Mouse (Mus musculus) Patski (cell line): ENCODE data around the gene Afmid. TPM values are rescaled to one million over a fixed set of nuclear protein-coding genes. Genes with fewer than 3 reads are reported as not detected.

Source experiments
- ATAC-seq: fragments of 100-300 bp; one replicate; pipeline ENCODE4 v1.8.0; 2021
- CTCF ChIA-PET: fragments of 350-600 bp; sonication (Branson Sonifier 250); formaldehyde crosslinking; loops from one replicate; lab custom pipeline; 2022; ENCODE audit warnings: inconsistent platforms; lab: Charles Lee
- POLR2A ChIA-PET: fragments of 350-600 bp; sonication (Branson Sonifier 250); formaldehyde crosslinking; loops from one replicate; lab custom pipeline; 2022; ENCODE audit warnings: antibody characterized with exemption, inconsistent platforms; lab: Charles Lee
- DNase-seq: peaks from one replicate; pipeline ENCODE4 v3.0.0-alpha.2; 2011; ENCODE audit warnings: low read depth, low spot score
- H3K27me3 ChIP-seq: fragments of 371-371 bp; one replicate; pipeline ENCODE4 v1.5.1; 2021
- CTCF ChIP-seq: fragments of 100-300 bp; IDR thresholded peaks from one replicate; pipeline ENCODE4 v1.5.1; 2021
- in situ Hi-C: fragments of 300-500 bp; cut with MboI; formaldehyde crosslinking; loops from 3 replicates; pipeline ENCODE4 v1.11.1; 2018; ENCODE audit warnings: low pct_unique_long_range_greater_than_20kb, mixed read lengths
- polyA plus RNA-seq: library from polyadenylated mRNA; unstranded; gene quantifications from one replicate; pipeline ENCODE4 v1.2.3, GENCODE M21; 2021

The Afmid gene
- polyA plus RNA-seq, 1 experiment from 2014 or later = 9.1 TPM

DNA sequence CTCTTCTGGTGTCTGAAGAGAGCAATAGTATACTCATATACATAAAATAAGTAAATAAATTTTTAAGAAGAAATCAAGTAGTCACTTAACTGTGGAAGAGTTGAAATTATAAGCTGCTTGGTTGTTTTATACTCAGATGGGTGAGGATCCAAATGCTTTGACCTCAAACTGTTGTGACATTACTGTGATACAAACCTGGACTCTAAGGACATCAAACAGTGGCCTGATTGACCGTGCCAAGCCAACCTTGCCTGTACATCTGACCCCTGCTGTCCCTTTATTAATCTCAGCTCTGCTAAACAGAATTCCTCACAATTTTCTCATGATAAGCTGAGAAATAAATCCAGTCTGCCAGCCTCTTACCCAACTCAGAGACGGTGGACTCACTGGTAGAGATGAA, 19.9 kb downstream of the Afmid start:
- ChIA-PET CTCF (interaction anchor here (1.2 kb wide), 1 partner anchor 20 kb away, joined by 3 read pairs; the partner anchor contains the start of genes Afmid and Tk1), POLR2A (interaction anchor here (1.4 kb wide), 1 partner anchor 13 kb away, joined by 3 read pairs; no protein-coding TSS in a partner anchor)
- ATAC-seq (no peak), DNase-seq (no peak)
- no peaks in the 10 kb centered on the region for H3K27me3 ChIP-seq
- in situ Hi-C loops = no loop called here
- no peak for TF ChIP-seq CTCF

DNA sequence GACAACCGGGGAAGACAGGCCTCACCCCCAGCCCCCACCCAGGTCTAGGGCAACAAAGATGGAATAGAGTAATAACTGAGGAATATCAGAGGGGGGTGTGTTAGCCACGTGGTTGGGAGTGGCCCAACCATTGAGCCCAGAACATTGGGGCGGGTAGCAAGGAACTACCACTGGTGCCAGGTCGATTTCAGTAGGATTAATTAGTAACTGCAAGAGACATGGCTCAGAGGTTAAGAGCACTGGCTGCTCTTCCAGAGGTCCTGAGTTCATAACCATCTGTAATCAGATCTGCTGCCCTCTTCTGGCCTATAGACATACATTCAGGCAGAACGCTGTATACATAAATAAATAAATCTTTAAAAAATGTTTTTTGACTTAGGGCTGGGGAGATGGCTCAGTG, 20.9 kb downstream of the Afmid start:
- TF ChIP-seq CTCF = no peak
- DNase-seq (no peak), ATAC-seq (no peak)
- POLR2A ChIA-PET = no interaction called here
- CTCF ChIA-PET = interaction anchor here (1.2 kb wide), 1 partner anchor 21 kb away, joined by 3 read pairs; the partner anchor contains the start of genes Afmid and Tk1
- H3K27me3 ChIP-seq = no peaks in the 10 kb centered on the region
- in situ Hi-C loops = no loop called here

DNA sequence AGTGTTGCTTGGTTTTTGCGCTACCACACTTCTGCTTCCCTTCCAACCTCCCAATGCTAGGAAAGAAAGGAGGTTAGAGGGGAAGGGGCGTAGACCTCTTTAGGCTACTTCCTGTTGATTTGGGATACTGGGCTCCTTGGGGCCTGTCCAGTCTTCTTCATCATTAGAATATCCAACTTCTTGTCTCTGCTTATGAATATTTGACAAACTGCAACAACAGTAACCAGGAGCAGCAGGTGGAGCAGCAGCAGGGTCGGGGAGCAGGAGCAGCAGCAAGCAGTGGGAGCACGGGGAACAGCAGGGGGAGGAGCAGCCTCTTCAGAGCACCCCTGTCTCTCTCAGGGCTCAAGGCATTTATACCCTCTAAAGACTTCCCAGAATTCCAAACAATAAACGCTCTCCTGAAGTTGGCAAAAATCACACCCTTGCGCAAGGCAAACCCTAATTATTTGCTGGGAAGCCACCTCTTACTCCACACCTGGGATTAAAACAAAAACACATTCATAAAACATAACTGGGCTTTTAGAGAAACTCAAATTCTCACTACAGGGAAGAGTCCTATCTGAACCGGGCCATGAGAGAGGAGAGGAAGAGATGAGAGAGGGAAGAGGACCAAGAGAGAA, 22.0 kb downstream of the Afmid start:
- POLR2A ChIA-PET = interaction anchor here (1.5 to 1.6 kb wide), 2 partner anchors 18 to 29 kb away, joined by 3 to 5 read pairs; no protein-coding TSS in a partner anchor
- no peak for TF ChIP-seq CTCF
- no peak for ATAC-seq

GRCm38 (mm10) chr11:117848271-117848984, 22.7 kb downstream of the Afmid start:
- DNase-seq (no peak), ATAC-seq (peak; percentile 17)
- TF ChIP-seq CTCF = no peak
- H3K27me3 ChIP-seq = no peaks in the 10 kb centered on the region
- ChIA-PET POLR2A (interaction anchor here (1.5 to 1.6 kb wide), 2 partner anchors 19 to 30 kb away, joined by 3 to 5 read pairs; no protein-coding TSS in a partner anchor), CTCF (no interaction called here)
- in situ Hi-C loops = no loop called here

More for the DNA sequence above, 22.0 kb downstream of the Afmid start:
- H3K27me3 ChIP-seq = no peaks in the 10 kb centered on the region
- in situ Hi-C loops = no loop called here
- CTCF ChIA-PET = no interaction called here
- no peak for DNase-seq

DNA sequence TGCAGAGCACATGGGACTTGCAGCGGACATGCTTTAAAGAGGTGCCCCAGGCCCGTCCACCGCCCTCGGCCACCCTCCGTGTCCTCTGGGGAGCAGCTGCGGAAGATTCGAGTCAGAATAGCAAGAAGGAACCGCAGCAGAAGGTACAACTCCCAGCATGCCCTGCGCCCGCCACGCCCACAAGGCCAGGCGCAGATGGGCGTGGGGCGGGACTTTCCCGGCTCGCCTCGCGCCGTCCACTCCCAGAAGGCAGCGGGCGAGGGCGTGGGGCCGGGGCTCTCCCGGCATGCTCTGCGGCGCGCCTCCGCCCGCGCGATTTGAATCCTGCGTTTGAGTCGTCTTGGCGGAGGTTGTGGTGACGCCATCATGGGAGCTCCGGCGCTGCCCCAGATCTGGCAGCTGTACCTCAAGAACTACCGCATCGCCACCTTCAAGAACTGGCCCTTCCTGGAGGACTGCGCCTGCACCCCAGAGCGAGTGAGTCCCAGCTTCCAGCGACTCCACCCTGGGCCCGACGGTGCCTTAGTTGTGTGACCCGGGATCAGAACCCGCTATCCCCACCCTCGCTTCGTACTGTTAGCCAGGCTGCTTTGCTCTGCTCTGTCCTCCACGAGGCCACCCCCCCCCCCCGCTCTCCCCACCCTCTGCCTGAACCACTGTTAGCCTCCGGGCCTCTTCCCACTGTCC, 23.4 kb downstream of the Afmid start, which contains the start of gene Birc5:
Birc5 (plus strand) TSS at position 267 of the 687 bp plus-strand sequence.
- no peak for TF ChIP-seq CTCF
- ATAC-seq (peak; percentile 60), DNase-seq (no peak)
- H3K27me3 ChIP-seq = no peaks in the 10 kb centered on the region
- POLR2A ChIA-PET = interaction anchor here (1.5 to 1.6 kb wide), 2 partner anchors 20 to 31 kb away, joined by 3 to 5 read pairs; no protein-coding TSS in a partner anchor
- in situ Hi-C loops = no loop called here
- CTCF ChIA-PET = no interaction called here

DNA sequence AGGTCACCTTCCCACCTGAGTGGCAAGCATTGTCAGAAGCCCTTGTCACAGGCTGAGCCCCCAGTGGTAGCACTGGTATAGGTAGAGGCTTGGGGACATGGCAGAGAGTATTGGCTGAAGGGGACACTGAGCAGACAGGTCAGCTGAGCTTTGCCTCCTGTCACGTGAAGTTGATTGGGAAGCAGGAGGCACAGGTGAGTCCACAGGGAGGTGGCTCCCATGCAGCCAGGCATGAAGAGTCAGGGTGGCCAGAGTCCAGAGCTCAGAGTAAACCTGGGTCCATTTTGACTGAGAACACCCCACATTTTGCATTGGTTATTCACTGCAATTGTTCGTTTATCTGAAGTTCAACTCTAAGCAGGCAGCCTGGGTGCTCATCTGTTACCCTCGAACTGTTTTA, 27.2 kb downstream of the Afmid start:
- CTCF ChIA-PET = interaction anchor here (1.4 kb wide), 1 partner anchor 63 kb away, joined by 3 read pairs; no protein-coding TSS in a partner anchor
- POLR2A ChIA-PET = no interaction called here

DNA sequence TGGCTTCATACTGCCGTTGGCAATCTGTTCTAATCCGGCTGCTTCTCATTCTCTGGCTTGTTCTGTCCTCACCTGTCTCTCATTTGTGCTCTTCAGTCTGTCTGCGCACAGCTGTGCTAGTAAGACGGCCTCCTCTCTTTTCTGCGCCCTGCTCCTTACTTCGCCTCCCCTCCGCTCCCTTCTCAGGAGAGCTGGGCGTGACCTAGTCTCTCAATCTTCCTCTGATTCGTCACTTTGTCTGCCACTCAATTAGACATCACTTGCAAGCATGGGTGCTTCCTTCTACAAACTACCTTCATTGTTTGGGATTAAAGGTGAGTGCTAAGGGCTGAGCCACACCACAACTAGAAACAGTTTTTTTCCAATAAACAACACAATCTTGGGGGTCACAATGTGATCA, 28.5 kb downstream of the Afmid start:
- no peaks in the 10 kb centered on the region for H3K27me3 ChIP-seq
- TF ChIP-seq CTCF = no peak
- CTCF ChIA-PET = no interaction called here
- DNase-seq (no peak), ATAC-seq (no peak)
- in situ Hi-C loops = no loop called here
- POLR2A ChIA-PET = interaction anchor here (0.7 kb wide), 1 partner anchor 512 kb away, joined by 3 read pairs; no protein-coding TSS in a partner anchor

More for the DNA sequence above, 27.2 kb downstream of the Afmid start:
- no peaks in the 10 kb centered on the region for H3K27me3 ChIP-seq
- in situ Hi-C loops = no loop called here
- no peak for ATAC-seq
- no peak for TF ChIP-seq CTCF
- DNase-seq = no peak

DNA sequence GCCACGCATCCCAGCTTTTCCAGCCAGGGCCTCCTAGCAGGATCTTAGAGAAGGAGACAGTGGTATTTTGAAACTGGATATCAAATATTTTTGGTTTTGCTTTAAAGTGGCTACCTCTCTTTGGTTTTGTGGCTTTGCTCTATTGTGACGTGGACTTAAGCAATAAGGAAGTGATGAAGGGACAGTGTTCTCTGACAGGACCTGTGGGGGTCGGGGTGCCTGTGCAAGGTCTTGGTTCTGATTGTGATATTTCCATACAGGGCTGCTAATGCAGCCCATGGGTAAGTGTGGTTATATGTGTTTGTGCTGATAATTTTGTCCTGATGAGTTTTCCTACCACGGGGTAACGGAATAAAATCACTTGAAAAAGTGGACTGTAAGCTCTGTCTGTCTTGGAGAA, 29.6 kb downstream of the Afmid start:
- DNase-seq = no peak
- ChIA-PET POLR2A (no interaction called here), CTCF (interaction anchor here (1.2 kb wide), 1 partner anchor 175 kb away, joined by 3 read pairs; no protein-coding TSS in a partner anchor)
- no peak for ATAC-seq
- no peak for TF ChIP-seq CTCF
- in situ Hi-C loops = no loop called here
- H3K27me3 ChIP-seq = no peaks in the 10 kb centered on the region

GRCm38 (mm10) chr11:117855975-117856374, 30.3 kb downstream of the Afmid start:
- ATAC-seq (no peak), DNase-seq (no peak)
- TF ChIP-seq CTCF = no peak
- ChIA-PET POLR2A (no interaction called here), CTCF (interaction anchor here (0.9 to 1.2 kb wide), 2 partner anchors 174 to 180 kb away, joined by 3 read pairs; no protein-coding TSS in a partner anchor)
- in situ Hi-C loops = no loop called here
- no peaks in the 10 kb centered on the region for H3K27me3 ChIP-seq

GRCm38 (mm10) chr11:117857462-117857861, 31.7 kb downstream of the Afmid start:
- TF ChIP-seq CTCF = no peak
- no peaks in the 10 kb centered on the region for H3K27me3 ChIP-seq
- DNase-seq = no peak
- ChIA-PET CTCF (no interaction called here), POLR2A (interaction anchor here (1.0 kb wide), 1 partner anchor 20 kb away, joined by 3 read pairs; no protein-coding TSS in a partner anchor)
- ATAC-seq = no peak
- in situ Hi-C loops = no loop called here
